Mouse (Mus musculus): ENCODE measurements around the gene Cep95.
A peak's percentile ranks its signal among the peaks of the same experiment; 100 is the strongest.

Gene Cep95

GRCm38 (mm10) chr11:106815331-106815730, 26.3 kb downstream of the Cep95 start:
- peak; percentile 76 for DNase-seq

DNA sequence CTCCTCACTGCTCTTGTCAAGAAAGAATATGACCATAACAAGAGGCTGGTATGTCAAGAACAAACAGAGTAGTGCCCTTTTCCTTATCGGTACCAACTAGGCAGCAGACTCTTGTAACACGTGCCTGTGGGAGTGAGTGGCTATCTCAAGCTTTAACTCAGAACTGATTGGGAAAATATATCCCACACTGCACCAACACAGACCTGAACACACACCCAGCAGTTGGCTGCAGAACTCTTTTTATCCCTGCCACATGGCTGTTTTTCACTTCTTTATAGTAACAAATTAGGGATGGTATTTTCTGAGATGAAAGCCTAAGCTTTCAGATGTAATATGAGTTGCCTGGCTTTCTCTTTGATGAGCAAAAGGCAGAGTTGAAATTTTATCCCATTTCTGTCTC, 26.7 kb downstream of the Cep95 start:
- no peak for DNase-seq

GRCm38 (mm10) chr11:106816316-106816715, 27.3 kb downstream of the Cep95 start:
- DNase-seq: no peak

- DNase-seq: no peak
Measured at GRCm38 (mm10) chr11:106817156-106817555, 28.1 kb downstream of the Cep95 start.

DNA sequence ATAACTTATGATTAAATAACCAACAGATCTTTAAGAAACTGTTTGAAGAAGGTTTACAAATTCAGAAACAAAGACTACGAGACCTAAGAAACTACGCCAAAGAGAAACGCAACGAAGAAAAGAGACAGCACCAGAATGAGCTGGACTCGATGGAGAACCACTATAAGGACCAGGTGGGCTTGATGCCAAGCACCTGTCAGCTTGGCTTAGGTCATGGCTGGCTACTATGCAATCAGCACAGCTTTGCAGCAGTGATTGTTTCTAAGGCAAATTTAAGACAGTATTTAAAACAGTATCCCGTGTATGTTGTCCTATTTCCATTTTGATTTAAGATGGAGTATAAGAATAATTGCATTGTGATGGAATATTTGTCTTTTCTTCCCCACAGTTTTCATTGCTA, 28.8 kb downstream of the Cep95 start:
- no peak for DNase-seq

GRCm38 (mm10) chr11:106818341-106818740, 29.3 kb downstream of the Cep95 start:
- no peak for DNase-seq

DNA sequence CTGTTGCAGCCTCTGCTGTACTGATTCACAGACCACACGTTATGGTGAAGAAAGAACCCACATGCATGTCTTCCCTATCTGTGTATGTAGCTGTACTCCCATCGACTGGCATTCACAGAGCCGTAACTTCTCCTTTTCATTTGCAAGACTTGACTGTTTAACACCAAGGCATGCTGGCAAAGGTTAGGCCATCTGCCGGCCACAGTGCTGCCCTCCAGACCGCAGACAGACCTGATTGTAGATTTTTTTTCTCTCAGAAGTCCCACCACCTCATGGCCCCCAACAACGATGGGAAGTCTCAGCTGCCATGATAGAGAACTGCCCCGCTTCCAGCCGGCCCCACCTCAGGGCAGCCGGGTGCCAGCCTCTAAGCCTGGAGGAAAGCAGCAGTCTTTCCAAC, 30.5 kb downstream of the Cep95 start:
- no peak for DNase-seq

- DNase-seq: peak; percentile 94
Measured at GRCm38 (mm10) chr11:106820252-106820651, 31.2 kb downstream of the Cep95 start.

DNA sequence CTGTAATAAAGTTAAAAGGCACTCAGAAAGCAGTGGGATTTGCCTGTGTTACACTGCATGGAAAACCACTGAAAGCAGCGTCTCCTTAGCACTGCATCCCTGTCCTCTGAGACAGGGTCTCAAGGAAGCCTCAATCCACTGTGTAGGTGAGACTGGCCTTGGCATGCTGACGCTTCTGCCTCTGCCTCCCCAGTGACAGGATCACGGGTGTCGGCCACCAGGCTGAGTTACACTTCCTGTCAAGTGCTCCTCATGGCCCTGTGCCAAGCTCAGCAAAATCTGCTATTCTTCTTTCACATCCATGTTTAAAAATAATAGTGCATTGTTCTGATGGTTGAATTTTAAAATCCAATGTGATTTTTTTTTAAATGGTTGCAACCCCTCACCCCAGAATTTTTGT, 31.9 kb downstream of the Cep95 start:
- peak; percentile 98 for DNase-seq

- no peak for DNase-seq
Measured at GRCm38 (mm10) chr11:106821397-106821796, 32.3 kb downstream of the Cep95 start.

DNA sequence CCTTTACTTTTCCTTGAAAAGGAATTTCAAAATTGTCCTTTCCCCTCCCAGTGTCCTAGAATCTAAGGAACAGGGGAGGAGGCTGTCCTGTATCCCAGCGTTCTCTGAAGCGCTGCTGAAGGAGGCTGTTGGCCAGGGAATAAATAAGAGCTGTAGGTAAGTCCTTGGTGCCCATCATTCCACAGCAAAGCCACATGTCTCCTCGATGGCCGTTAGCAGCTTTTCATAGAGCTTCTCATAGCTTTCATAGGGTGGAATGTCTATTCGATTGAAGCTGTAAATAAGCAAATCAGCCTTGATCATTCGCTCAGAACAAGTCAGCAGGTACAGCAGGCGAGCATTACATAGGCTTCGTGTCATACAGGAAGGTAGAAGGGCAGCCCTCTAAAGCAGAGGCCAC, 33.4 kb downstream of the Cep95 start:
- DNase-seq: no peak

GRCm38 (mm10) chr11:106822911-106823310, 33.9 kb downstream of the Cep95 start:
- DNase-seq: no peak

DNA sequence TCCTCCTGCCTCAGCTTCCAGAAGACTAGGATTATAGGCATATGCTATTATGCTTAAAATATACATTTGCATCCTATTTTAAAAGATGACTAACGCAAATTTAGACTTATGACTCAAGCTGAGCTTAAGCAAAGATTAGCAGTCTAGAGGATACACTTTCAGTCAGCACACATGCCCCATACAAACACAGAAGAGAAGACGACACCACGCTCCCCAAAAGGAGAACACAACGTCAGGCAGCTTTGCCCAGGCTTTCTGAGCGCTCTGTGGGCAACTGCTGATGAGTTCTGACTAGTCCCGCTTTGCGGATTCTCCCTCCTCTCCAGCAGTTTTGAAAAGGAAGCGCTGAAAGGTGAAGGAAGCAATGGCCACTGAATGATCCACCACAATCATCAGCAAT, 34.7 kb downstream of the Cep95 start:
- no peak for DNase-seq

GRCm38 (mm10) chr11:106824403-106824802, 35.4 kb downstream of the Cep95 start:
- no peak for DNase-seq

DNA sequence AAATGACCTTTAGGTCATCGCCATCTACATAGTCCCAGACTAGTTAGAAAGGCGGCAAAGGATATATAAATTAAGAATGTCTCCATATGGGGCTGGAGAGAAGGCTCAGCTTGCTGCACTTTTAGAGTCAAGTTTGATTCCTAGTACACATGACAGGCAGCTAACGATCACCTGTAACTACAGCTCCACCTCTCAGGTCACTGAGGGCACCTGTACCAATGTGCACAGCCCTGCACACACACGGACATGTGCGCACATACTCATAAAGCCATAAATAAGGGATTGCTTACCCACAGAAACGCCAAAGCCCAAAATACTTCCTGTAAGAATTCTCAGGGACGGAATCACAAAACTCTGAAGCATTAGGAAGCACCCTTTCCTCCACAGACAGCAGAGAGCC, 39.0 kb downstream of the Cep95 start:
- peak; percentile 53 for DNase-seq

- no peak for DNase-seq
Measured at GRCm38 (mm10) chr11:106842002-106842401, 53.0 kb downstream of the Cep95 start.

GRCm38 (mm10) chr11:106851438-106851837, 62.4 kb downstream of the Cep95 start:
- no peak for DNase-seq
